Mouse (Mus musculus) embryonic facial prominence, embryonic 12.5 days (tissue): Measurements from ENCODE around the gene Zfp60. TPM values are rescaled to one million over a fixed set of nuclear protein-coding genes. Genes with fewer than 3 reads are reported as not detected.

Experiments
- ATAC-seq: fragments of 200-750 bp; cut with Nextera tagmentation; 2 replicates; pipeline ENCODE4 v1.8.0; 2017; ENCODE audit not compliant: insufficient number of reproducible peaks, insufficient read depth, low FRiP score, low TSS enrichment
- H3K27ac ChIP-seq: fragments of 300-500 bp; sonication (generic); 2 replicates; pipeline ENCODE4 v1.5.1; 2016; ENCODE audit warnings: mild to moderate bottlenecking
- H3K27me3 ChIP-seq: fragments of 300-500 bp; sonication (generic); 2 replicates; pipeline ENCODE4 v1.6.1; 2016; ENCODE audit warnings: mild to moderate bottlenecking, moderate library complexity
- H3K36me3 ChIP-seq: fragments of 300-500 bp; sonication (generic); 2 replicates; pipeline ENCODE4 v1.6.1; 2016; ENCODE audit warnings: mild to moderate bottlenecking
- H3K4me1 ChIP-seq: fragments of 300-500 bp; sonication (generic); 2 replicates; pipeline ENCODE4 v1.6.1; 2016
- H3K4me2 ChIP-seq: fragments of 300-500 bp; sonication (generic); replicated peaks from 2 replicates; pipeline ENCODE4 v1.6.1; 2016; ENCODE audit warnings: mild to moderate bottlenecking, moderate library complexity
- H3K4me3 ChIP-seq: fragments of 300-500 bp; sonication (generic); 2 replicates; pipeline ENCODE4 v1.5.1; 2016; ENCODE audit warnings: mild to moderate bottlenecking
- H3K9ac ChIP-seq: fragments of 300-500 bp; sonication (generic); 2 replicates; pipeline ENCODE4 v1.6.1; 2016; ENCODE audit warnings: mild to moderate bottlenecking, moderate library complexity
- H3K9me3 ChIP-seq: fragments of 300-500 bp; sonication (generic); 2 replicates; pipeline ENCODE4 v1.6.1; 2016; ENCODE audit warnings: mild to moderate bottlenecking, moderate library complexity
- whole genome bisulfite sequencing: fragments of 180-500 bp; shearing (Covaris S2); methylation state at CpG from one replicate; pipeline ENCODE4 v1.1.7; 2016; 5-methylcytosine and 5-hydroxymethylcytosine counted together
- polyA plus RNA-seq: library from polyadenylated mRNA; unstranded; fragments of >200 nt; fragmentation: Nextera tagmentation; extraction: Ambion mirVana; gene quantifications from 2 replicates; pipeline ENCODE4 v1.2.1, GENCODE M21; 2016

The Zfp60 gene
- polyA plus RNA-seq, 1 experiment from 2014 or later, result 55.8 TPM

DNA sequence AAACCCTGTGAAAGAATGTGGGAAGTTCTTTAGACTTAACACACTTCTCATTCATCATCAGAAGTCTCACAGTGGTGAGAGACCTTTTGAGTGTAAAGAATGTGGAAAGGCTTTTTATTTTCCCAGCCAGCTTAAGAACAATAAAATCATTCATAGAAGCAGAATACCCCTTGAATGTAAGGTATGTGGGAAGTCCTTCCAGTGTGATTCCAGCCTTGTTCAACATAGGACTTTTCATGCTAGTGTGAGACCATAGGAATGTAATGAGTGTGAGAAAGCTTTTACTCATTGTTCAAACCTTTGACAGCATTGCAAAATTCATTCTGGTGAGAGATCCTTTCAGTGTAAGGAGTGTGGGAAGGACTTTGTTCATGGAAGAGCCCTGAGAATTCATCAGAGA, 63.4 kb downstream of the Zfp60 start:
- Histone ChIP-seq H3K4me1 (no peaks in the 10 kb centered on the region), H3K36me3 (no peaks in the 10 kb centered on the region), H3K27ac (no peak overlapping the region), H3K27me3 (no peaks in the 10 kb centered on the region), H3K4me3 (no peak overlapping the region), H3K9ac (no peak overlapping the region; the same call in 1 of the 2 replicates), H3K9me3 (peaks cover 2% of the 10 kb centered on the region; the same call in 1 of the 2 replicates), H3K4me2 (no peak overlapping the region)
- ATAC-seq, result no peak

DNA sequence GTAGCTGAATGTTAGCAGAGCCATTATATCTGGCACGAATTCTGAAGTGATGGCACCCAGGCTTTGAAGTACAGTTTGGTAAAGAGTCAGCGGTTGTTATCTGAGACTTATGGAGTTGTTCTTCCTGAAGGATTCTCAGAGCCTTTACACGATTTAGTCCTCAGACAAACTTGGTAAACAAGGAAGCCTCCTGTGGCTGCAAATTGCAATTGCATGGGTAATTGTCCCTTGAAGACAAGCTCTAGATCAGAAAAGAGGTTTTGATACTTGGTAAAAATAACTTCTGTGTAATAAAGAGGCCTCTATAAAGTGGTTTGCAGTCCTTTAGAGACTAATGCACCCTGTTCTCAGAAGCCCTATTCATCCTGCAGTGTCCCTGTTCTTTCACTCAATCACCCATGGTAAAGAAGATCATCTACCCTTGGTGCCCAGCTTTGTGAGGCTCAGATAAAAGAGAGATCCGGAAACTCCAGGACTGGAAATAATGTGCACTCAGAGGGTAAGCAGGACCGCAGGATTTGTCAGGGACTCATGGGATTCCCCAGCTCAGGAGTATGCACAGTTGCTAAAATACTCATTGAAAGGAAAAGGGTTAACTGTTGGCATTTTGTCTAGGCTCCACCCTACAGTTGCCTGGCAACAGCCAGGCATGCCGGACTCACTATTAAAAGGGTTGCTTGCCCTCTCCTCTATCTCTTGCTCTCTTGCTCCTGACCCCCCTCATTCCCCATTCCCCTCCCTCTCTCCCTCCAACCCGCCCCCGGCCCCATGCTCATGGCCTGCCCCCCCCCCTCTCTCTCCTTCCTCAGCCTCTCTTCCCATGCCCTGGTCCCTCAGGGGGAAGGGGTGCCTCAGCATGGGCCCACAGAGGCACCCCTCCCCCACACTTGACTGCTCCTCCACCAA, 67.0 kb downstream of the Zfp60 start:
- Histone ChIP-seq H3K9ac (no peak overlapping the region), H3K27ac (0 out of 2 replicates have a peak overlapping the region, but pooled peaks have one; percentile 54), H3K4me1 (no peaks in the 10 kb centered on the region), H3K36me3 (no peaks in the 10 kb centered on the region), H3K4me2 (peak overlapping the region; percentile 28), H3K9me3 (peaks cover 2% of the 10 kb centered on the region; the same call in 1 of the 2 replicates), H3K27me3 (no peaks in the 10 kb centered on the region), H3K4me3 (no peak overlapping the region)
- ATAC-seq, result peak; percentile 67; the same call in 1 of the 2 replicates
- 31% methylated on average over 7 of the region's 8 CpGs for WGBS

DNA sequence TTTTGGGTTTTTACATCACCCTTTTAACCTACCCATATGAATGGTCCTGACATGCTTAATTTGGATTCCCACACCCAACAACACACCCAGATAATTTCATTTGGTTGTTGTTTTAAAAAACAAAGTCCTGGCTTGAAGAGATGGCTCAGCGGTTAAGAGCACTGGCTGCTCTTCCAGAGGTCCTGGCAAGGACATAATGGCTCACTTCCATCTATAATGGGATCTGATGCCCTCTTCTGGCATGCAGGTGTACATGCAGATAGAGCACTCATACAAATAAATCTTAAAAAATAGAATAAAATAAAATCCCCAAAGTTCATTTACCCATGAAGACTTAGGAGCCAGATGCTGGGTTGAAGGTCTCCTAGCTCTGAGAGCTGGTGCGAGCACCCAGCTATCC, 69.9 kb downstream of the Zfp60 start:
- ATAC-seq, result no peak
- 58% methylated on average over 2 of the region's 2 CpGs for WGBS

DNA sequence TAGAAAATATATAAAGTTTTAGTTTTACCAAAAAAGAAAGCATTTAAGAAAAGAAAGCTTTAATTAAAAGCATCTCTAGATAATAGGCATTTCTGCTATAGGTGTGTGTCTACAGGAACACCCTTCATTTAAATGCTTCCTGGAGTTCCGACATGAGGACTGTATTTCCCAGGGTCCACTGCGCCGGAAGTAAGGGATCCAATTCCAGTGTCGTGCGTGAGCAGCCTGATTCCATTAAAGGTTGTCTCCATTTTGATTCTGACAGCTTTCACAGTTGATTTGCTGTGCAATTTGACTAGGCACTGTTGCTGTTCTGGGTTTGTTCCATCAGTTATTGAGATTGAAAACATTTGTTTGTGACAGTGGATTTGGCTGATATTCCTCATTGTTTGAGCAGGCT, 71.8 kb downstream of the Zfp60 start:
- peaks cover 4% of the 10 kb centered on the region; the same call in 1 of the 2 replicates for H3K4me1 ChIP-seq
- no peaks in the 10 kb centered on the region for H3K9me3 ChIP-seq
- H3K9ac ChIP-seq, result no peak overlapping the region
- H3K27me3 ChIP-seq, result no peaks in the 10 kb centered on the region
- H3K4me3 ChIP-seq, result no peak overlapping the region
- WGBS, result 48% methylated on average over 5 of the region's 5 CpGs
- ATAC-seq, result no peak
- H3K27ac ChIP-seq, result no peak overlapping the region
- no peak overlapping the region for H3K4me2 ChIP-seq
- peaks cover 3% of the 10 kb centered on the region; the same call in 1 of the 2 replicates for H3K36me3 ChIP-seq

More for the DNA sequence above, 69.9 kb downstream of the Zfp60 start:
- H3K36me3 ChIP-seq, result no peaks in the 10 kb centered on the region
- no peak overlapping the region for H3K4me2 ChIP-seq
- H3K4me1 ChIP-seq, result peaks cover 4% of the 10 kb centered on the region; the same call in 1 of the 2 replicates
- H3K27me3 ChIP-seq, result no peaks in the 10 kb centered on the region
- H3K9me3 ChIP-seq, result peaks cover 2% of the 10 kb centered on the region; the same call in 1 of the 2 replicates
- H3K4me3 ChIP-seq, result no peak overlapping the region
- no peak overlapping the region for H3K9ac ChIP-seq
- H3K27ac ChIP-seq, result no peak overlapping the region

Other genes with a start within 250 kb of the Zfp60 start
- gene Sertad1, start 244.5 kb upstream of the Zfp60 start, polyA plus RNA-seq, result 31.1 and 32.0 TPM in 2 replicates
- gene Prx, start 232.1 kb upstream of the Zfp60 start, polyA plus RNA-seq, result 5.6 and 6.2 TPM in 2 replicates
- gene Hipk4, start 208.1 kb upstream of the Zfp60 start, polyA plus RNA-seq, result 0.95 and 1.0 TPM in 2 replicates
- 68.1 and 77.9 TPM in 2 replicates for gene Pld3, start 178.2 kb upstream of the Zfp60 start, polyA plus RNA-seq
- gene 2310022A10Rik, start 178.2 kb upstream of the Zfp60 start, polyA plus RNA-seq, result 33.5 and 35.8 TPM in 2 replicates
- gene Akt2, start 139.8 kb upstream of the Zfp60 start, polyA plus RNA-seq, result 114 and 115 TPM in 2 replicates
- 2.5 and 3.6 TPM in 2 replicates for gene Ttc9b, start 77.5 kb upstream of the Zfp60 start, polyA plus RNA-seq
- gene Map3k10, start 56.8 kb upstream of the Zfp60 start, polyA plus RNA-seq, result 14.0 and 16.6 TPM in 2 replicates
- gene Zfp607b, start 42.0 kb upstream of the Zfp60 start, polyA plus RNA-seq, result 4.0 and 5.8 TPM in 2 replicates
- gene Zfp626, start 75.8 kb downstream of the Zfp60 start, polyA plus RNA-seq, result 2.2 and 3.1 TPM in 2 replicates
- gene Zfp59, start 107.2 kb downstream of the Zfp60 start, polyA plus RNA-seq, result 9.4 and 10.5 TPM in 2 replicates
- gene Zfp607a, start 126.1 kb downstream of the Zfp60 start, polyA plus RNA-seq, result 3.9 and 4.5 TPM in 2 replicates
- 11.4 and 12.3 TPM in 2 replicates for gene Zfp974, start 198.1 kb downstream of the Zfp60 start, polyA plus RNA-seq
- gene Zfp780b, start 247.8 kb downstream of the Zfp60 start, polyA plus RNA-seq, result 23.4 and 24.8 TPM in 2 replicates